Mouse (Mus musculus): ENCODE measurements around the gene Nolc1. TPM values are rescaled to one million over a fixed set of nuclear protein-coding genes. Genes with fewer than 3 reads are reported as not detected.

Nolc1 gene
- total and polyA plus RNA-seq, 3 experiments, result 116 to 153 (median 147) TPM

- DNase-seq (ENCODE audit: low spot score) (no peak), ATAC-seq (ENCODE audit: extremely low read depth, insufficient number of reproducible peaks, low FRiP score, poor library complexity, severe bottlenecking) (no peak)
- Histone ChIP-seq H3K4me1 (ENCODE audit: insufficient read depth, low read depth, low read length) (peaks cover 58% of the 10 kb centered on the region), H3K36me3 (replicated peaks) (peaks cover 74% of the 10 kb centered on the region), H3K4me3 (ENCODE audit: low read depth, low read length) (no peak overlapping the region), H3K27me3 (ENCODE audit: insufficient read depth, low read length) (no peaks in the 10 kb centered on the region), H3K9me3 (replicated peaks) (peaks cover 6% of the 10 kb centered on the region)
- no peak for TF ChIP-seq CTCF (IDR thresholded peaks at IDR 0.05; ENCODE audit: low read depth, low read length)
- TF ChIP-seq POLR2AphosphoS5 (IDR thresholded peaks at IDR 0.05; ENCODE audit: insufficient replicate concordance, low read depth, low read length), result no peak
- no peak for TF ChIP-seq GATA1 (IDR thresholded peaks at IDR 0.05; ENCODE audit: borderline replicate concordance, low read length)
- no peak for TF ChIP-seq GATA2 (IDR thresholded peaks at IDR 0.05; ENCODE audit: borderline replicate concordance, low read depth, low read length)
- TF ChIP-seq TAL1 (conservative IDR thresholded peaks at IDR 0.05; ENCODE audit: low read depth, low read length), result no peak
Observed at GRCm38 (mm10) chr19:46031689-46032432, 43.8 kb upstream of the Nolc1 start.

GRCm38 (mm10) chr19:46032731-46033510 is 42.7 kb upstream of the Nolc1 start:
- Histone ChIP-seq H3K36me3 (replicated peaks) (peaks cover 79% of the 10 kb centered on the region), H3K4me1 (ENCODE audit: insufficient read depth, low read depth, low read length) (peaks cover 63% of the 10 kb centered on the region), H3K27me3 (ENCODE audit: insufficient read depth, low read length) (no peaks in the 10 kb centered on the region), H3K4me3 (ENCODE audit: low read depth, low read length) (no peak overlapping the region; the same call in 1 of the 2 replicates), H3K9me3 (replicated peaks) (peaks cover 6% of the 10 kb centered on the region)
- TF ChIP-seq CTCF (IDR thresholded peaks at IDR 0.05; ENCODE audit: low read depth, low read length), result no peak
- no peak for TF ChIP-seq GATA1 (IDR thresholded peaks at IDR 0.05; ENCODE audit: borderline replicate concordance, low read length)
- no peak for TF ChIP-seq POLR2AphosphoS5 (IDR thresholded peaks at IDR 0.05; ENCODE audit: insufficient replicate concordance, low read depth, low read length)
- no peak for TF ChIP-seq TAL1 (conservative IDR thresholded peaks at IDR 0.05; ENCODE audit: low read depth, low read length)
- no peak for TF ChIP-seq GATA2 (IDR thresholded peaks at IDR 0.05; ENCODE audit: borderline replicate concordance, low read depth, low read length)
- no peak for ATAC-seq (ENCODE audit: extremely low read depth, insufficient number of reproducible peaks, low FRiP score, poor library complexity, severe bottlenecking)
- no peak for DNase-seq (ENCODE audit: low spot score)

DNA sequence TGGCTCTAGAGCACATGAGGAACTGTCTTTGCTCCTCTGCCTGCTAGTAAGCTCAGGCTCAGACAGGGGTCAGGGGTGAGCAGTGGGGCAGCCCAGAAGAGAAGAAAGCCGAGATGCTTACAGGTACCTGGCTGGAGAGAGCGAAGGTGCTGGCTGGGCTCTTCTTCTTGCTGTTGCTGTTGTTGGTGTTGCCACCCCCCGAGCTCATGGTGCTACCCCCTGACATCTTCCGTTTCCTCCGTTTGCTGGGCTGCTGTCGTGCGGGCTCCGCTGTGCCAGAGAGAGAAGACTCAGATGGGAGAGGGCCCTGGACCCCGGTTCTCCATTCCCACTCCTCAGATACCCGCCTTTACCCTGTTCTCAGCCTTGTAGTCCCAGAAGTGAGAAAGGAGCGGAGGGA is 41.8 kb upstream of the Nolc1 start:
- no peak for DNase-seq (ENCODE audit: low spot score)
- ATAC-seq (ENCODE audit: extremely low read depth, insufficient number of reproducible peaks, low FRiP score, poor library complexity, severe bottlenecking), result no peak
- no peak overlapping the region for H3K4me3 ChIP-seq (ENCODE audit: low read depth, low read length)
- peaks cover 69% of the 10 kb centered on the region for H3K4me1 ChIP-seq (ENCODE audit: insufficient read depth, low read depth, low read length)
- peaks cover 6% of the 10 kb centered on the region for H3K9me3 ChIP-seq (replicated peaks)
- TF ChIP-seq CTCF (IDR thresholded peaks at IDR 0.05; ENCODE audit: low read depth, low read length), result no peak
- TF ChIP-seq GATA1 (IDR thresholded peaks at IDR 0.05; ENCODE audit: borderline replicate concordance, low read length), result no peak
- no peak for TF ChIP-seq GATA2 (IDR thresholded peaks at IDR 0.05; ENCODE audit: borderline replicate concordance, low read depth, low read length)
- TF ChIP-seq TAL1 (conservative IDR thresholded peaks at IDR 0.05; ENCODE audit: low read depth, low read length), result no peak
- no peak for TF ChIP-seq POLR2AphosphoS5 (IDR thresholded peaks at IDR 0.05; ENCODE audit: insufficient replicate concordance, low read depth, low read length)
- peaks cover 86% of the 10 kb centered on the region for H3K36me3 ChIP-seq (replicated peaks)
- no peaks in the 10 kb centered on the region for H3K27me3 ChIP-seq (ENCODE audit: insufficient read depth, low read length)

DNA sequence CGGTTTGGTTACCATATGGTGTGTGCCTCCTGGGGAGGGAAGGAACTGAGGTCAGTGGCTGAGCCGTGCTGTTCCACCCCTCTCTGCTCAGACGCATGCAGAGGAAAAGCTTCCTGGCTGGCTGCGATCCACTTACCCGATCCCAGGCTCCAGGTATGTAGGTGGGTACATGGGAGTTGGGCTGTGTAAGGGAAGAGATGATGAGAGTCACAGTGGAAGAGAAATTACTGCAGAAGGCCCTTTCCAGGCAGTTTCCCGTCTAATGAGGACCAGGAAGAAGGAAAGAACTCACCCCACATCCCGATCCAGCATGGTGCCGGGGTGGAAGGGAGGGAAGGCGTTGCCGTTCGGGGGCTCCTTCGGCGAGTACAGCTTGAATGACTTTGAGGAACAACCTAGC is 39.7 kb upstream of the Nolc1 start:
- DNase-seq (ENCODE audit: low spot score), result no peak
- Histone ChIP-seq H3K27me3 (ENCODE audit: insufficient read depth, low read length) (no peaks in the 10 kb centered on the region), H3K36me3 (replicated peaks) (peaks cover 77% of the 10 kb centered on the region), H3K4me1 (ENCODE audit: insufficient read depth, low read depth, low read length) (peaks cover 78% of the 10 kb centered on the region), H3K4me3 (ENCODE audit: low read depth, low read length) (peak overlapping the region; percentile 38; the same call in 1 of the 2 replicates), H3K9me3 (replicated peaks) (no peaks in the 10 kb centered on the region)
- ATAC-seq (ENCODE audit: extremely low read depth, insufficient number of reproducible peaks, low FRiP score, poor library complexity, severe bottlenecking), result no peak
- TF ChIP-seq POLR2AphosphoS5 (IDR thresholded peaks at IDR 0.05; ENCODE audit: insufficient replicate concordance, low read depth, low read length) (no peak), GATA2 (IDR thresholded peaks at IDR 0.05; ENCODE audit: borderline replicate concordance, low read depth, low read length) (no peak), CTCF (IDR thresholded peaks at IDR 0.05; ENCODE audit: low read depth, low read length) (no peak)

GRCm38 (mm10) chr19:46036477-46037242 is 39.0 kb upstream of the Nolc1 start:
- ATAC-seq (ENCODE audit: extremely low read depth, insufficient number of reproducible peaks, low FRiP score, poor library complexity, severe bottlenecking), result no peak
- peak overlapping the region; percentile 88 for H3K4me3 ChIP-seq (ENCODE audit: low read depth, low read length)
- TF ChIP-seq TAL1 (conservative IDR thresholded peaks at IDR 0.05; ENCODE audit: low read depth, low read length), result no peak
- no peak for TF ChIP-seq GATA1 (IDR thresholded peaks at IDR 0.05; ENCODE audit: borderline replicate concordance, low read length)
- no peak for TF ChIP-seq POLR2AphosphoS5 (IDR thresholded peaks at IDR 0.05; ENCODE audit: insufficient replicate concordance, low read depth, low read length)
- no peak for TF ChIP-seq GATA2 (IDR thresholded peaks at IDR 0.05; ENCODE audit: borderline replicate concordance, low read depth, low read length)
- no peak; the same call in 1 of the 2 replicates for TF ChIP-seq CTCF (IDR thresholded peaks at IDR 0.05; ENCODE audit: low read depth, low read length)
- H3K4me1 ChIP-seq (ENCODE audit: insufficient read depth, low read depth, low read length), result peaks cover 82% of the 10 kb centered on the region
- DNase-seq (ENCODE audit: low spot score), result no peak
- no peaks in the 10 kb centered on the region for H3K9me3 ChIP-seq (replicated peaks)
- peaks cover 77% of the 10 kb centered on the region for H3K36me3 ChIP-seq (replicated peaks)
- H3K27me3 ChIP-seq (ENCODE audit: insufficient read depth, low read length), result no peaks in the 10 kb centered on the region
